Mouse (Mus musculus): ENCODE results near the gene Vtcn1.

Vtcn1 gene

DNA sequence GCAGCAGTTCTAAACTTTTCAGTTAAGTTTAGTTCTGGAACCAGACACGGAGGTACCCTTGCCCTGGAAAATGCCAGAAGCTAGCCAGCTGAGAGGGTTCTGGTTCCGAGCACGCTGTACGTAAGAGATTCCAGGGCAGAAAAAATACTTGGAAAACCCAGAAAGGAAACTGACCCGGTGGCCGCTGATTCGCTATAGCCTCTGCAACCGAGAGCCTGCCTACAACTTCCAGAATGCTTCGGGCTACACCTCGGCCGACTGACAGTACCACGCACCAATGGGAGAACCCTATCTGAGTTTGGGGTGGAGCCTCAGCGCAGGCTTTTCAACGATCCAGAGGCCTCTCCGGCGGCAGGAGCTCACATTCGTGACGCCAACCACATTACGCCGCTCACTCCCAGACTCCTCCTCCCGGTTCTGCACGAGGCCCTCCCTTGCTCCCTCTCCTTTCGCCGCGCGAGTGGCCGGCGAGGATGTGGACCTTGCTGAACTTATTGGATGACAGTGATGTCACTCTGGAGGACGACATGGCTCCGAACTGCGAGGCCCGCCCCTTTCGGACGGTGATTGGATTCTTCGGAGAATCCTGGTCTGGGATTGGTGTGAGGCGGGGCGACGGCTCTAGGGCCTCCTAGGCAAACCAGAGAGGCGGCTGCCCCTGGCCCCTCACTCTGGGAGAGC, 96.7 kb downstream of the Vtcn1 start, which contains the start of gene Trim45:
Gene Trim45, plus strand, starts transcription at position 378 of the 681 bp plus-strand sequence.
- DNase-seq (ENCODE audit: low spot score): peak; percentile 99

DNA sequence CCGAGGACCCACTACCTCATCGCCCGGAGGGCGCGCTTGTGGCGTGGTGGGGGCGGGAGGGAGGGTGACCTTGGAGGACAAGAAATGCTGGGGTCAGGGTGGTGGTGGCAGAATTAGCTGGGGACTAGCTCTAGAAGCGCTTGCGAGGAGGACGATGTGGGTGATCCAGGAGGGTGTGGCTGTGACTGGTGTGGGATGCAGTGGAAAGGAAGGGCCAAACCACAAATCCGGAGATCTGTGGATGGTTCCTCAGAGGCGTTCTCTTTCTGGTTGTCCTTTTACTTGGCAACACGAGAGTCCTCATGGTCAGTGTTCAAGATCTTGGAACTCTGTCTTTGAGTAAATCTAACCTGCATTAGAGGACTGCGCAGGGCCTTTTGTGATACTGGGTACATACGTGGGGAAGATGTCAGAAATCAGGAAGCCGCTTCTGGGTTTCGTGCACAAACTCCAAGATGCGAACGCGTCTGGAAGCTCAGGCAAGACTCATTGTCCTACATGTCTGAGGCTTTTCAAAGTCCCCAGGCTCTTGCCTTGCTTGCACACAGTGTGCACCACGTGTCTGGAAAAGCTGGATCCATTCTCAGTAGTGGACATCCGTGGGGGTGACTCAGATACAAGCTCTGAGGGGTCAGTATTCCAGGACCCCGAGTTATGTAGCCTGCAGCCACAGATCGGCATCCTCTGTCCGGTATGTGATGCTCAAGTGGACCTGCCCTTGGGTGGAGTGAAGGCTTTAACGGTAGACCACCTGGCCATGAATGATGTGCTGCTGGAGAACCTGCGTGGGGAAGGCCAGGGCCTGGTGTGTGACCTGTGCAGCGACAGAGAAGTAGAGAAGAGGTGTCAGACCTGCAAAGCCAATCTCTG, 97.5 kb downstream of the Vtcn1 start:
- DNase-seq (ENCODE audit: low spot score): peak; percentile 17

DNA sequence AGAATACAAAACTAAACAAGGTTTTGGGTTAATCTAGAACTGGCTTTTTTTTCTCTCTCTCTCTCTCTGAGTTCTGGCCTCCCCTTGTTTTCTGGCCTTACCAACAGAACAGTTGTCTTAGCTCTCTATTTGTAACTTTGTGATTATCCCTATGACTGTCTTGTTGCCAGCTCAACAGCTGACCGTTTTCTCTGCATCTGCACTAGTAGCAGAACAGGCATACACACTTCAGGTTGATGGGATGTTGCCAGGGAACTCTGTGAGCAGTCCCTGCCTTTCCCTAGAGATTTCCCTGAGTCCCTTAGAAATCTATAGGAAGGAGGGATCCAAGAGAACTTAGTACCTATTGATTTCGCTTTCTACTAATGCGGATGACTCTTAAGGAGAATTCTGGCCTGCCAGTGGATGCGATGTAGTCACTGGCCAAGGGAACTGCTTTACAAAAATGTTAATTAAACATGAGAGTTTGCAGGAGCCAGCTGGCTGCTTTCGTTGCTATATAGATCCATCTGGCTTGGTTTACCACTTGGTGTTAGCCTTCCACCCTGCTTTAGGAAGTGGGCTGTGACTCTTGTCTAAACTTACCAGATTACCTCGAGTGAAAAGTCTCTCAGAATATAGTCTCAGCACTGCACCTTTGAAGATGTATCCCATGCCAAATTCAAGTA, 98.9 kb downstream of the Vtcn1 start:
- peak; percentile 22 for DNase-seq (ENCODE audit: low spot score)

DNA sequence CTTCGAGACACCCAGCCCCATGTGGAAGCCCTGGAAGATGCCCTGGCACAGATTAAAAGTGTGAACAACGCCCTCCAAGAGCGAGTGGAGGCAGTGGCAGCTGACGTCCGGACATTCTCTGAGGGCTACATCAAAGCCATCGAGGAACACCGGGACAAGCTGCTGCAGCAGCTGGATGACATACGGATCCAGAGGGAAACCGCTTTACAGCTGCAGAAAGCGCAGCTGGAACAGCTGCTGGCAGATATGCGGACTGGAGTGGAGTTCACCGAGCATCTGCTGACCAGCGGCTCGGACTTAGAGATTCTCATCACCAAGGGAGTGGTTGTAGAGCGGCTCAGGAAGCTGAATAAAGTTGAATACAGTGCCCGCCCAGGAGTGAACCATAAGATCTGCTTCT, 99.9 kb downstream of the Vtcn1 start:
- DNase-seq (ENCODE audit: low spot score): no peak

DNA sequence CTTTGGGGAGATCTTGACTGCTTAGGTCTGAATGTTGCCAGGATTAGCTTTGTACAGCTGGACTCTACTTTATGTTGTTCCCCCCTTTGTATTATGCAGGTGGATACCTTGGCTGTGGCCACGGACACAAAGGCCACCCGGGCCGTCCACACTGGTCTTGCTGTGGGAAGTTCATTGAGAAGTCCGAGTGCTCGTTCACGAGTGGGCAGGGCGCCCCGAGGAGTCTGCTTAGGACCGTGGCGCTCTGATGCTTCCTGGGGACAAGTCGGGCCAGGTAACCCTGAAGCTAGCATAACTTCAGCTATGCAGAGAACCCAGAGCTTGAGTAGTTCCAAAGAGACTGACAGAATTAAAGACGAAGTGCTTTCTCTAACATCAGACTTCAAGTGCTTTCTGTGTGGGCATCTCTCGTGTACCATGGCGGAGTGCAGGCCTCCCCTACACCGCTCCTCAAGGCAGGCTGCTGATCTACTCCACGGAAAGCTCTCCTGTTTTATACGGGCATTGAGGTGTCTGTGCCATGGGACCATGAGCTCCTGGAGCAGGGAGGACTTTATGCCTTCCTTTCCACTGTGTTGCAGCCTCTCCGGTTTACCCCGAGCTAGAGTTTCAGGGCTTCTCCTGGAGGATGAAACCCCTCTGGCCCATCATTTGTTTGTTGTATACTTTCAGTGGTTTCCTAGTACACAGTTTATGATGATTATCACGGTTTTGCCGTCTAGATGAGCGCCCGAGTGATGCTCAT, 106.2 kb downstream of the Vtcn1 start:
- no peak for DNase-seq (ENCODE audit: low spot score)

DNA sequence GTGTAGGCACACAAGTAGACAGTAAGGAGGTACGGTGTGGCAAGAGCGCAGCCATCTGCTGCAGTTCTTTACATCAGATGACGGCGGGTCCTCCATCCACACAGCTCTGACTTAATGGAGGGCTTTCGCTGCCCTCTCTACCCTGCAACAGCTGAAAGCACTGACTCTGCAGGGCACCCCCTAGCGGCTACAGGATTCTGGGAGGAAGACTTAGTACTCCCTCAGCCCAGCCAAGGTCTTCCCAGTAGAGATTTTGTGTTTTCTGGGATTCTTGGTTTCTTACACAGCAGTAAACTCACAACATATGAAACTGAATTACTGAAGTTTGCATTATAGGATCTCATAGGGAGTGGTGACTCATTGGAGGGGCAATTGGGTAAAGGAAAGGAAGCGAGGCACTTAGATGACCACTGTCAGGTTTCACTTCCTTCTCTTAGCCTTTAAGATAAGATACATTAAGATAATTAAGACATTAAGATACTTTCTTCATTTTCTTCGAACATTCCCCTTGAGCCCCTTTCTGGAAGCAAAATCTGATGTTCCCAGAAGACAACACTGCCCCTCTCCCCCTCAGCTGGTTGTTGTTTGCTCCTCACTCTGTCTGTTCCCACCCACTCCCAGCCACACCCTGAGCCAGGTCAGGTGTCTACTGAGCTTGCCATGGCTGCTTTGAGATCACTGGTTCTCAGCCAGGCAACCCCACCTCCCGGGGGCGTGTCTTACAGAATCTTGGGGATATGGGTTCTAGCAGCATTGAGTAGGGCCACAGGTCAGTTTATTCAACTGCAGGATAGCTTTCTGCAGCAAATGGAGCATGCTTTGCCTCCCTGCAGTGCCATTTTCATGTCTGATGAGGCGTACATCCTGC, 107.1 kb downstream of the Vtcn1 start:
- no peak for DNase-seq (ENCODE audit: low spot score)

DNA sequence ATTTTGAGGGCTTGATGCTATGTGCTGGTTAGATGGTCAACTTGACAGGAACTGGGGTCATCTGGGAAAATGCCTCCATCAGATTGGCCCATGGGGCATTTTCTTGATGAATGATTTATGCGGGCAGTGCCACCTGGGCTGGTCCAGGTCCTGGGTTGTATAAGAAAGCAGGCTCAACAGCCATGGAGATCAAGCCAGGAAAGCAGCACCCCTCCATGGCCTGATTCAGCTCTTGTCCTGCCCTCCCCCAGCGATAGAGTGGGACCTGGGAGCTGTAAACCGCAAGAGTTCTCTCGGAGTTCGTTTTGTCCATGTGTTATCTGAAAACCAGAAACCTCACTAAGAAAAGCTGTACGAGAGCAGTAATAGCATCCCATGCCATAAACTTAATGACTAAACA, 110.3 kb downstream of the Vtcn1 start:
- DNase-seq (ENCODE audit: low spot score): no peak

DNA sequence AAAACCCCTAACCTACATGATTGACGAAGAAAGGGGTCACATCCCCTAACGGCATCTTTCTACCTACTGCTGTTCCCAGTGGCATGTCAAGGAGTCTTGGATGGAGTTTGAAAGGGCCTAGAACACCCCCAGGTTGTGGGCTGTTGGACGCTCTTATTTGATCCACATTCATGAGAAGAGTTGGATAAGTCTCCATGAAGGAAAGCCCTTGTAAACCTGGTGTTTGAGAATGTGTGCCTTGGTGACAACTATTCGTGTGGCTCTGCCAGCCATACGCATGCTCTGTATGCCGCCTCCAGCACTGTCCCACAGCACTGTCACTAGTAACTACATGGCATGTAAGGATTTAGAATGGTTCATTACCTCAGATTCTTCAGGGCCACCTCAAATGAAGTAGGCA, 110.9 kb downstream of the Vtcn1 start:
- DNase-seq (ENCODE audit: low spot score): no peak

DNA sequence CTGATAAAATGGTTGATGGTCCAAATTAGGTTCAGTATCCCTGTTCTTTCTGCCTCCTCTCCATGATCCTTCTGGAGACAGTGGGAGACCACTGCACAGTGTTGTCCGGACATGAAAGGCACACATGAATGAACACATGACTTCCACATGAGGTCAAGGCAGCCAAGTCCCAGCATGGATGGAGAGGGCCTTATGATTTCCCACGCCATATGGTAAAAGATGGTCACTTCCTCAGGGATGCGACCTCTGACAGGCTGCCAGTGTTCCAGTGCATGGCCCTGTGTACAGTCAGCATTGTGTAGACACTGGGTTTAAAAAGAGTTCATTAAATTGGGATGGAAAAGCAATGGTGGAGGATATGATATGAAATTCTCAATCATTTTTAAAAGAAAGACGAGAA, 113.0 kb downstream of the Vtcn1 start:
- no peak for DNase-seq (ENCODE audit: low spot score)

DNA sequence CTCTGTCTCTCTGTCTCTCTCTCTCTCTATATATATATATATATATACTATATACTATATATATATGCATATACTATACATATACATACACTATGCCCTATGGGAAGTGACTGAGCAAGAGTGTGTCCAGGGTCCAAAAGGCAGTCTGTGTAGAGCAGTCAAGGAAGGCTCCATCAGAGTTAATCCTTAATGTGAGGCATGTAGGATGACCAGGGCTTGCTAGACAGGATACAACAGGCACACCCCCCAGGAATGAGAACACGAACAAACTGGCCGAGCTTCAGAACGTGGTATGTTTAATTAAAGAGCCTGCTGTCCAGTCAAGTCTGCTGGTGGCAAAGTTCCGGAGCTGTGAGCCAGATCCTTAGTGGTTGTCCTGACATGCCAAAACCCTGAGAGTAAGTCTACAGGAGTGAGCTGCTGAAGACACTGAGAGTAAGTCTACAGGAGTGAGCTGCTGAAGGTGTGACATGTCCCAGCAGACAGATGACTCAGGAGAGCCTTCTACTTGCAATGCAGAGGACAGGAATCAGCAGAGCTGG, 115.3 kb downstream of the Vtcn1 start:
- DNase-seq (ENCODE audit: low spot score): no peak

Data from layer of hippocampus, adult 11-12 months (tissue).